Mouse (Mus musculus) forebrain, embryonic 13.5 days (tissue): ENCODE data around the gene Adprhl2. TPM values are rescaled to one million over a fixed set of nuclear protein-coding genes. Genes with fewer than 3 reads are reported as not detected.

Source experiments
- ATAC-seq: fragments of 200-750 bp; cut with Nextera tagmentation; 2 replicates; pipeline ENCODE4 v1.8.0; 2017
- H3K27ac ChIP-seq: fragments of 300-500 bp; sonication (generic); 2 replicates; pipeline ENCODE4 v1.5.1; 2015; ENCODE audit warnings: inconsistent platforms, mild to moderate bottlenecking, moderate library complexity
- H3K27me3 ChIP-seq: fragments of 300-500 bp; sonication (generic); 2 replicates; pipeline ENCODE4 v1.6.1; 2015; ENCODE audit warnings: mild to moderate bottlenecking, inconsistent platforms
- H3K36me3 ChIP-seq: fragments of 300-500 bp; sonication (generic); 2 replicates; pipeline ENCODE4 v1.6.1; 2015; ENCODE audit warnings: mild to moderate bottlenecking, inconsistent platforms; ENCODE audit not compliant: poor library complexity, severe bottlenecking
- H3K4me1 ChIP-seq: fragments of 300-500 bp; sonication (generic); 2 replicates; pipeline ENCODE4 v1.6.1; 2015; ENCODE audit warnings: inconsistent platforms
- H3K4me2 ChIP-seq: fragments of 300-500 bp; sonication (generic); 2 replicates; pipeline ENCODE4 v1.6.1; 2015; ENCODE audit warnings: inconsistent platforms, mild to moderate bottlenecking, moderate library complexity
- H3K4me3 ChIP-seq: fragments of 300-500 bp; sonication (generic); 2 replicates; pipeline ENCODE4 v1.5.1; 2015; ENCODE audit warnings: mild to moderate bottlenecking, inconsistent platforms
- H3K9ac ChIP-seq: fragments of 300-500 bp; sonication (generic); 2 replicates; pipeline ENCODE4 v1.6.1; 2015; ENCODE audit warnings: mild to moderate bottlenecking, inconsistent platforms
- H3K9me3 ChIP-seq: fragments of 300-500 bp; sonication (generic); replicated peaks from 2 replicates; pipeline ENCODE4 v1.6.1; 2016; ENCODE audit warnings: inconsistent platforms
- WGBS: fragments of 180-500 bp; shearing (Covaris S2); methylation state at CpG from one replicate; pipeline ENCODE4 v1.1.7; 2015; 5-methylcytosine and 5-hydroxymethylcytosine counted together
- polyA plus RNA-seq: library from polyadenylated mRNA; unstranded; fragments of >200 nt; fragmentation: Nextera tagmentation; extraction: Ambion mirVana; gene quantifications from 2 replicates; pipeline ENCODE4 v1.2.1, GENCODE M21; 2015

Gene Adprhl2
- polyA plus RNA-seq, 1 experiment from 2014 or later = 70.9 TPM

GRCm38 (mm10) chr4:126319806-126320205, 1.7 kb downstream of the Adprhl2 start:
- Histone ChIP-seq H3K4me3 (no peak overlapping the region), H3K4me1 (peaks cover 22% of the 10 kb centered on the region), H3K27me3 (peaks cover 16% of the 10 kb centered on the region), H3K9me3 (no peaks in the 10 kb centered on the region), H3K27ac (no peak overlapping the region), H3K9ac (no peak overlapping the region; the same call in 1 of the 2 replicates), H3K4me2 (peak overlapping the region; percentile 90; the same call in 1 of the 2 replicates), H3K36me3 (peaks cover 44% of the 10 kb centered on the region)
- ATAC-seq = no peak
- WGBS = 93% methylated on average over 6 of the region's 6 CpGs

DNA sequence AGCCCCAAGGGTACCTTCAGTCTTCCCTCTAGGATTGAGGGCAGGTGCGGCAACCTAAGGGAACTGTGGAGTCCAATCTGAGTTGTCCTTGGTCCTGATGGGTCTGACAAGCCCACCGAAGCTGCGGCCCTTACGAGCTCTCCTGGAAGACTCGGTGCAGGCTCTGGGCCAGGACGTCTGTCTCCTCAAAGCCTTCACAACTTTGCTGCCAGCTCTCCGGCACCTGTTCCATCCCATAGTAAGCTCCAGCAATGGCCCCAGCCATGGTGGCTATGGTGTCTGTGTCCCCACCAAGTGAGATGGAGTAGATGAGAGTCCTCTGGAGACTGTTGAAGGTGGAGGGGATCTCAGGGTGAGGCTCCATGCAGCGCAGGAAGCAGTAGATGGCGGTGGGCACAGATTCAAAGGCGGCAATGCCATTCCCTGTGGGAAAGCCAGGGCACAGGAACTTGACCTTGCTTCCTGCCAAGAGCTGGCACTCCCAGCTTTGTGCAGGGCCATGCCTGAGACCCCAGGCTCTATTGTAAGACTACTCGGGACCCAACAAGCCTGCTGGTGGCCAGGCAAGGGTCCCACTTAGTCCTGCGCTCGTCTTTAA, 5.0 kb downstream of the Adprhl2 start:
- no peak for ATAC-seq
- Histone ChIP-seq H3K9me3 (no peaks in the 10 kb centered on the region), H3K4me3 (no peak overlapping the region), H3K9ac (no peak overlapping the region), H3K4me2 (no peak overlapping the region), H3K36me3 (peaks cover 48% of the 10 kb centered on the region), H3K27ac (no peak overlapping the region), H3K27me3 (no peaks in the 10 kb centered on the region), H3K4me1 (peaks cover 16% of the 10 kb centered on the region)
- 93% methylated on average over 13 of the region's 13 CpGs for WGBS

DNA sequence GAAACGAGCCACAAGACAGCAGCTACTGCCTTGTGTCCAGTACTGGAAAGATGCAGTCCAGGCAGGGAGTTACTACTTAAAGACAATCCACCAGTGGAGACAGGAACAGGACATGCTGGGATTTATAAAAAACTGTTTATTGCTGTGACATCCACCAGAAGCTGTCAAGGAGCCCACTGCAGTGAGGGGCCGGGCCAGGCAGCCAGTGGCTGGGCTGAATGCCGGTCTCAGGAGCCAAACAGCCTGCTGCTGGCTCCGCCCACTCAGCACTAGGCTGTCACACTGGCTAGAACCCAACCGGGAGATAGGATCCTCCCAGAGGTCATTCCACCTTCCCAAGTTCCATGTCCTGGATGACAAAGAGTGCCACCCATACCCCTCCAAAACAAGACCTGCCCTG, 5.6 kb downstream of the Adprhl2 start:
- ATAC-seq = no peak
- Histone ChIP-seq H3K9ac (no peak overlapping the region), H3K4me2 (no peak overlapping the region), H3K27me3 (no peaks in the 10 kb centered on the region), H3K36me3 (peaks cover 48% of the 10 kb centered on the region), H3K4me1 (peaks cover 14% of the 10 kb centered on the region), H3K9me3 (no peaks in the 10 kb centered on the region), H3K4me3 (no peak overlapping the region), H3K27ac (no peak overlapping the region)
- WGBS = 50% methylated on average over 5 of the region's 5 CpGs

DNA sequence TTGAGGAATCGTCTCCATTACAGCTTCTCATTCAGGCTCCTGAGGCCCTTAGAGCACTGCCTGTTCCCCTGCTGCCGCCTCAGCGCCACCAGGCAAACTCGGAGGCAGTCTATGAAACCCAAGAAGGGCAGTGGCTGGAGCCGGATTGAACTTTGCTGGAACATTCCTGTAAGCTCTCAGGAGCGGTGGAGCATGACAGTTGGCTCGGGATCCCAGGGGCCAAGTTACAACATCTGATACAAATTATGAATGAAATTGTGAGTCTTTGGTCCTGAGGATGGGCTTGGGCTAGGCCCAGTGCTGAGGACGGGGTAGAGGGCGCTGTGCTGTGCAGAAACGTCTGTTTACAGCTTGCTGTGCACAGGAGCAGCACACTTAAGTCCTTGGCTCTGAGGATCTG, 7.1 kb downstream of the Adprhl2 start:
- no peak for ATAC-seq
- Histone ChIP-seq H3K27ac (peak overlapping the region; percentile 25; the same call in 1 of the 2 replicates), H3K9me3 (no peaks in the 10 kb centered on the region)

GRCm38 (mm10) chr4:126313202-126313601, 8.3 kb downstream of the Adprhl2 start:
- H3K9me3 ChIP-seq = no peaks in the 10 kb centered on the region
- peaks cover 4% of the 10 kb centered on the region for H3K4me1 ChIP-seq
- H3K9ac ChIP-seq = no peak overlapping the region
- no peak overlapping the region for H3K27ac ChIP-seq
- H3K36me3 ChIP-seq = peaks cover 38% of the 10 kb centered on the region
- no peak for ATAC-seq
- peaks cover 6% of the 10 kb centered on the region; the same call in 1 of the 2 replicates for H3K27me3 ChIP-seq
- WGBS = 35% methylated on average over 5 of the region's 5 CpGs
- no peak overlapping the region for H3K4me2 ChIP-seq
- H3K4me3 ChIP-seq = no peak overlapping the region

More for the DNA sequence above, 7.1 kb downstream of the Adprhl2 start:
- H3K36me3 ChIP-seq = peaks cover 48% of the 10 kb centered on the region
- no peak overlapping the region for H3K4me3 ChIP-seq
- H3K4me2 ChIP-seq = no peak overlapping the region
- H3K27me3 ChIP-seq = no peaks in the 10 kb centered on the region
- WGBS = 56% methylated on average over 10 of the region's 10 CpGs
- peaks cover 3% of the 10 kb centered on the region for H3K4me1 ChIP-seq
- no peak overlapping the region for H3K9ac ChIP-seq

GRCm38 (mm10) chr4:126311566-126312200, 9.8 kb downstream of the Adprhl2 start:
- Histone ChIP-seq H3K4me1 (peaks cover 4% of the 10 kb centered on the region), H3K9me3 (no peaks in the 10 kb centered on the region), H3K4me3 (no peak overlapping the region), H3K9ac (no peak overlapping the region), H3K27ac (no peak overlapping the region), H3K36me3 (peaks cover 23% of the 10 kb centered on the region), H3K27me3 (peaks cover 6% of the 10 kb centered on the region; the same call in 1 of the 2 replicates), H3K4me2 (no peak overlapping the region)
- no peak for ATAC-seq
- 89% methylated on average over 16 of the region's 16 CpGs for WGBS

DNA sequence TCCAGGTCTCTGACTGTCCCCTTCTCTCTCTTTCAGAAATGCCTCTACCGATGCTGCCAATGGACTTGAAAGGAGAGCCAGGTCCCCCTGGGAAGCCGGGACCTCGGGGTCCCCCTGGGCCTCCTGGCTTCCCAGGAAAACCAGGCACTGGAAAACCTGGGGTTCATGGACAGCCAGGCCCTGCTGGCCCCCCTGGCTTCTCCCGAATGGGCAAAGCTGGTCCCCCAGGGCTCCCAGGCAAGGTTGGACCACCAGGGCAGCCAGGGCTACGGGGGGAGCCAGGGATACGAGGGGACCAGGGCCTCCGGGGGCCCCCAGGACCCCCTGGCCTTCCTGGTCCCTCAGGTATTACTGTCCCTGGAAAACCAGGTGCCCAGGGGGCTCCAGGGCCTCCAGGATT, 11.2 kb downstream of the Adprhl2 start:
- Histone ChIP-seq H3K9me3 (peaks cover 8% of the 10 kb centered on the region; the same call in 1 of the 2 replicates), H3K9ac (no peak overlapping the region), H3K4me3 (no peak overlapping the region), H3K4me1 (peaks cover 4% of the 10 kb centered on the region), H3K36me3 (peaks cover 10% of the 10 kb centered on the region), H3K4me2 (no peak overlapping the region), H3K27ac (no peak overlapping the region), H3K27me3 (peaks cover 6% of the 10 kb centered on the region; the same call in 1 of the 2 replicates)
- ATAC-seq = peak; percentile 22; the same call in 1 of the 2 replicates
- 80% methylated on average over 7 of the region's 7 CpGs for whole genome bisulfite sequencing

GRCm38 (mm10) chr4:126309922-126310309, 11.6 kb downstream of the Adprhl2 start:
- Histone ChIP-seq H3K4me3 (peak overlapping the region; percentile 24), H3K27ac (no peak overlapping the region), H3K36me3 (peaks cover 5% of the 10 kb centered on the region), H3K4me2 (peak overlapping the region; percentile 54), H3K9me3 (peaks cover 8% of the 10 kb centered on the region; the same call in 1 of the 2 replicates), H3K27me3 (peaks cover 6% of the 10 kb centered on the region; the same call in 1 of the 2 replicates), H3K4me1 (peaks cover 4% of the 10 kb centered on the region), H3K9ac (0 out of 2 replicates have a peak overlapping the region, but pooled peaks have one; percentile 37)
- 2% methylated on average over 7 of the region's 7 CpGs for WGBS
- ATAC-seq = peak; percentile 85

GRCm38 (mm10) chr4:126309211-126309921, 12.1 kb downstream of the Adprhl2 start:
- peak; percentile 10; the same call in 1 of the 2 replicates for ATAC-seq
- H3K27me3 ChIP-seq = peaks cover 7% of the 10 kb centered on the region; the same call in 1 of the 2 replicates
- H3K4me1 ChIP-seq = peaks cover 4% of the 10 kb centered on the region
- no peak overlapping the region for H3K27ac ChIP-seq
- 16% methylated on average over 20 of the region's 20 CpGs for WGBS
- peak overlapping the region; percentile 24 for H3K4me3 ChIP-seq
- H3K36me3 ChIP-seq = no peaks in the 10 kb centered on the region; the same call in 1 of the 2 replicates
- H3K4me2 ChIP-seq = peak overlapping the region; percentile 54
- peak overlapping the region; percentile 37; the same call in 1 of the 2 replicates for H3K9ac ChIP-seq
- peaks cover 8% of the 10 kb centered on the region; the same call in 1 of the 2 replicates for H3K9me3 ChIP-seq

DNA sequence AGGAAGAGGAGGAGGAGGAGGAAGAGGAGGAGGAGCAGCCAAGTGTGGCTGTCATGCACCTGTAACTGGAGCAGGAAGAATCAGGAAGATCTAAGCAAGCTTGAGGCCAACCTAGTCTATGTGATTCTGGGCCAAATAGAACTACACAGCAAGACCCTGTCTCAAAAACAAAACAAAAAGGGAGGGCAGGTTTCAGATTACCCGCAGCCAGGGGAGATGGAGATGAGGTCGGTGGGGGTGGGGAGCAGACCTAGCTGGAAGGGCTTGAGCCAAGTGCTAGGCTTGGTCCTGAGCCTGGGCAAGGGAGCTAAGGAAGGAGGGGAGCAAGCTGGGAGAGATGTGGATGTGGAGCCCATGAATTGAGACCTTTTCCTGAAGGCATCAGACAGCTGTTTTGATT, 14.7 kb downstream of the Adprhl2 start:
- Histone ChIP-seq H3K4me3 (no peak overlapping the region), H3K36me3 (no peaks in the 10 kb centered on the region), H3K27me3 (peaks cover 30% of the 10 kb centered on the region), H3K4me1 (peaks cover 4% of the 10 kb centered on the region), H3K9ac (no peak overlapping the region), H3K27ac (no peak overlapping the region), H3K4me2 (no peak overlapping the region), H3K9me3 (peaks cover 8% of the 10 kb centered on the region; the same call in 1 of the 2 replicates)
- 10% methylated on average over 2 of the region's 2 CpGs for WGBS
- no peak for ATAC-seq

DNA sequence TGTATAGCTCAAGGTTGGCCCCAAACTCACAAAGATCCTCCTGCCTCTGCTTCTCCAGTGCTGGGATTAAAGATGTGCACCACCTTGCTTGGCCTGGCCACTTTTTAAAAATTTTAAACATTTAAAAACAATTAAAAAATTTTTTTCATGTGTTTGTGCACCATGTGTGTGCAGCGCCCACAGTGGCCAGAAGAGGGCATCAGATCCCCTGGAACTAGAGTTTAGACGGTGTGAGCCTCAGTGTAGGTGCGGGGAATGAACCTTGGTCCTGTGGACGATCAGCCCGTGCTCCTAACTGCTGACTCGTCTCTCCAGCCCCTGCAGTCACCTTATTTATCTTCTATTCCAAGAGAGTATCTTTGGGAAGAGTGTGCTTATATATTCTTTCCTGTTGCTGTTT, 15.4 kb downstream of the Adprhl2 start:
- H3K4me1 ChIP-seq = peaks cover 9% of the 10 kb centered on the region

GRCm38 (mm10) chr4:126305428-126305827, 16.1 kb downstream of the Adprhl2 start:
- peaks cover 44% of the 10 kb centered on the region for H3K27me3 ChIP-seq
- no peak for ATAC-seq

More for the DNA sequence above, 15.4 kb downstream of the Adprhl2 start:
- H3K9me3 ChIP-seq = peaks cover 8% of the 10 kb centered on the region; the same call in 1 of the 2 replicates
- no peak for ATAC-seq
- no peak overlapping the region for H3K27ac ChIP-seq
- no peak overlapping the region for H3K4me3 ChIP-seq
- no peaks in the 10 kb centered on the region for H3K36me3 ChIP-seq
- no peak overlapping the region for H3K4me2 ChIP-seq
- 90% methylated on average over 6 of the region's 6 CpGs for WGBS
- H3K9ac ChIP-seq = no peak overlapping the region
- H3K27me3 ChIP-seq = peaks cover 38% of the 10 kb centered on the region

More at GRCm38 (mm10) chr4:126305428-126305827, 16.1 kb downstream of the Adprhl2 start:
- Histone ChIP-seq H3K4me3 (no peak overlapping the region), H3K36me3 (no peaks in the 10 kb centered on the region), H3K27ac (no peak overlapping the region), H3K4me2 (no peak overlapping the region), H3K4me1 (peaks cover 14% of the 10 kb centered on the region), H3K9me3 (peaks cover 8% of the 10 kb centered on the region; the same call in 1 of the 2 replicates), H3K9ac (no peak overlapping the region)
- WGBS = 90% methylated on average over 1 of the region's 1 CpGs
